In the genomic region with DNA sequence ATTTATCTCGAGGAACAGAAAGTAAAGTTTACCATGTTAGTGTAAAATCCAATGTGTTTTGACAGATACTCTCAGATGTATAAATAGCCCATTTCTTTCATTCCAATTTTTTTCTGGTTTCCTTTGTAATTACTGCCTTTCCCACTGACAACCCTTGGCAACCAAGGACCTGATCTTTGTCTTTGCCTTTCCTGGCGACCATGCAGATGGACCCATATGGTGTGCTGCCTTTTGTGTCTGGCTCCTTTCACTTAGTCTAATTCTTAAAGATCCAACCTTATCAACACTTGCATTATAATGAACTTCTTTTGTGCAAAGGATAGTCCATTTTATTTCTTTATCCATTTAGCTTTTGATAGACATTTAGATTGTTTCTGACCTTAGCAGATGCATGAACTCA, we compare ENCODE assay signal across 11 mouse cellular contexts.
"Had no signal": no experiment of that assay in that cellular context is flagged by ENCODE, and none has a peak within 500 bp of the region (broad histone marks: within the 10 kb centered on the region; RNA-seq: fewer than 3 reads in every experiment).

No protein-coding gene starts in this region.

- H3K4me2 ChIP-seq: liver, embryonic 13.5 days; midbrain, embryonic 13.5 days had no signal

- H3K36me3 ChIP-seq: liver, embryonic 13.5 days; midbrain, embryonic 13.5 days had no signal

- H3K9ac ChIP-seq: liver, embryonic 13.5 days; midbrain, embryonic 13.5 days had no signal

- H3K27ac ChIP-seq: liver, embryonic 13.5 days; midbrain, embryonic 13.5 days; stomach, postnatal 0 days had no signal

- ATAC-seq: midbrain, embryonic 13.5 days had no signal

- H3K4me3 ChIP-seq: liver, embryonic 13.5 days; midbrain, embryonic 13.5 days had no signal

- DNase-seq: kidney, adult 9 months; kidney, postnatal 14 days; kidney, postnatal 4 days; liver, embryonic 13.5 days; lung, adult 2 months; lung, postnatal 14 days; lung, postnatal 4 days; thymus, adult 2 months; thymus, postnatal 14 days had no signal

- H3K9me3 ChIP-seq: liver, embryonic 13.5 days; midbrain, embryonic 13.5 days had no signal

- H3K4me1 ChIP-seq: liver, embryonic 13.5 days; midbrain, embryonic 13.5 days had no signal

- H3K27me3 ChIP-seq: liver, embryonic 13.5 days; midbrain, embryonic 13.5 days had no signal
